Mouse (Mus musculus) liver, embryonic 16.5 days (tissue): ENCODE results near the gene Utp6. TPM values are rescaled to one million over a fixed set of nuclear protein-coding genes. Genes with fewer than 3 reads are reported as not detected.
A peak's percentile ranks its signal among the peaks of the same experiment; 100 is the strongest.

Experiments
- ATAC-seq: fragments of 200-750 bp; cut with Nextera tagmentation; 2 replicates; pipeline ENCODE4 v1.8.0; 2017; ENCODE audit warnings: low read depth, mild to moderate bottlenecking, moderate number of reproducible peaks, moderate library complexity
- H3K27ac ChIP-seq: fragments of 300-500 bp; sonication (generic); 2 replicates; pipeline ENCODE4 v1.5.1; 2014; ENCODE audit warnings: mild to moderate bottlenecking, low read length
- H3K27me3 ChIP-seq: fragments of 300-500 bp; sonication (generic); 2 replicates; pipeline ENCODE4 v1.6.1; 2014; ENCODE audit warnings: low read depth, low read length, mixed read lengths; ENCODE audit not compliant: control insufficient read depth, insufficient read depth
- H3K36me3 ChIP-seq: fragments of 300-500 bp; sonication (generic); 2 replicates; pipeline ENCODE4 v1.6.1; 2014; ENCODE audit warnings: mild to moderate bottlenecking; ENCODE audit not compliant: control insufficient read depth, insufficient read depth
- H3K4me1 ChIP-seq: fragments of 300-500 bp; sonication (generic); 2 replicates; pipeline ENCODE4 v1.6.1; 2014; ENCODE audit warnings: low read depth, low read length, mixed read lengths; ENCODE audit not compliant: control insufficient read depth
- H3K4me2 ChIP-seq: fragments of 300-500 bp; sonication (generic); 2 replicates; pipeline ENCODE4 v1.6.1; 2014; ENCODE audit warnings: low read depth, low read length, mixed read lengths
- H3K4me3 ChIP-seq: fragments of 300-500 bp; sonication (generic); 2 replicates; pipeline ENCODE4 v1.5.1; 2014; ENCODE audit warnings: low read depth, mild to moderate bottlenecking, low read length
- H3K9ac ChIP-seq: fragments of 300-500 bp; sonication (generic); 2 replicates; pipeline ENCODE4 v1.6.1; 2014; ENCODE audit warnings: low read depth, low read length
- H3K9me3 ChIP-seq: fragments of 300-500 bp; sonication (generic); replicated peaks from 2 replicates; pipeline ENCODE4 v1.6.1; 2016; ENCODE audit warnings: low read length; ENCODE audit not compliant: control insufficient read depth
- WGBS: fragments of 180-500 bp; shearing (Covaris S2); extraction: QIAGEN DNeasy Blood & Tissue Kit; methylation state at CpG from one replicate; pipeline ENCODE4 v1.1.7; 2014; ENCODE audit not compliant: insufficient replicate concordance; 5-methylcytosine and 5-hydroxymethylcytosine counted together
- polyA plus RNA-seq: library from polyadenylated mRNA; unstranded; fragments of >200 nt; fragmentation: Nextera tagmentation; extraction: Ambion mirVana; gene quantifications from 2 replicates; pipeline ENCODE4 v1.2.1, GENCODE M21; 2015

The Utp6 gene
- polyA plus RNA-seq, 1 experiment from 2014 or later: 18.5 TPM

DNA sequence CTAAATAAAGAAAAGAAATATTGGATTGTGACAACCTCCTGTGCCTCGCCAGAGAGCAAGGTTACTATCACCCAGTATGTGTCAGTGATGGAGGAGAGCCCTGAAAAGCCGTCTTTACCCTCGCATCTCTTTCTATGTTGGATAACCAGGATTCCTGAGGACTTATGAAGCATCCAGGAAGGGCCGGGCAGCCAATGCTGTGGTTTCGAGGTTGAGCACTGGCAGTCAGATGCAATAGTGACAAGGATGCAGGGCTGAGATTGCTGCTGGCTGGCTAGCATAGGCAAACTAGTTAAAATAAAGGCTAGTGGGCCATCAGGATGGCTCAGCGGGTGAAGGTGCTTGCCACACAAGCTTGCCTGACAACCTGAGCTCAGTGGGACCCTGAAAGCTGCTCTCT lies 61.0 kb downstream of the Utp6 start:
- 60% methylated on average over 6 of the region's 6 CpGs for WGBS
- no peak for ATAC-seq

DNA sequence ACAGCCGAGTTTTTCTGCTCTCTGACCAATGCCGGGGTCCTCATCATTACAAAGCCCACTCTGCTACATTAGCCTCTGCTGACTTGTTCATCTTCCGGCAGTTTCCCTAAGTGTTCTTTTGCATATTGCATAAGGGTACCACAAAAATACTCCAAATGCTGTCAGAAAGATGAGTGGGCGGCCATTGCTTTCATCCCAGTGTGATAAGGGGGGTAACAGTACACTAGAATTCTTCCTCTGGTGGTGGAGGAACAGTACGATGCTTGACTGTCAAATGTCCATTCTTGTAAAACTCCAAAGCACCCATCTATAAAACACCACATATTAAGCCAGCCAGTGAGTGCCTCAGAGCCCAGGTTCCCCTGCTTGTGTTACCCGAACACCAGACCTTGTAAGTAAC lies 69.9 kb downstream of the Utp6 start:
- Histone ChIP-seq H3K4me3 (no peak overlapping the region), H3K4me1 (no peaks in the 10 kb centered on the region), H3K27me3 (no peaks in the 10 kb centered on the region), H3K4me2 (no peak overlapping the region), H3K9ac (no peak overlapping the region), H3K36me3 (no peaks in the 10 kb centered on the region), H3K27ac (no peak overlapping the region), H3K9me3 (no peaks in the 10 kb centered on the region)
- ATAC-seq: no peak
- 71% methylated on average over 6 of the region's 6 CpGs for WGBS

More for the DNA sequence above, 61.0 kb downstream of the Utp6 start:
- H3K27me3 ChIP-seq: no peaks in the 10 kb centered on the region
- no peaks in the 10 kb centered on the region for H3K4me1 ChIP-seq
- no peak overlapping the region for H3K27ac ChIP-seq
- H3K4me2 ChIP-seq: no peak overlapping the region
- H3K4me3 ChIP-seq: no peak overlapping the region
- no peak overlapping the region for H3K9ac ChIP-seq
- no peaks in the 10 kb centered on the region for H3K9me3 ChIP-seq
- no peaks in the 10 kb centered on the region for H3K36me3 ChIP-seq

DNA sequence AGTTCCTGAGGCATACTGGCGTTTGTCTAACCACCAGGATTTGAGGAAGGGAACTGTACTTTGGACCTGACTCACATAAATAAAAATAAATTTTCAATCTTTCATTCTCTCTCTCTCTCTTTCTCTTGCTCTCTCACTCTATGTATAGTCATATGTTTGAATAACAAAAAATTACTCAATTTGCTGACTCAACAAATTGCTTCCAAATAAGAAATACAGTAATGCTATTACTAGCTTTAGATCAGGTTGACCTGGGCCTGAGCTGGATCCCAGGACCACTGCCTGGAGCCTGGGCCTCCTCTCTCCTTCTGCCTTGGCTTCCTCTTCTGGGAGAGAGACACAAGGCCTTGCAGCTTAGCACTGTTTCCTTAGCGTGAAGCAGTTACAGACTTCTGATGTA lies 71.4 kb downstream of the Utp6 start:
- Histone ChIP-seq H3K4me1 (no peaks in the 10 kb centered on the region; the same call in none of the 2 replicates), H3K36me3 (no peaks in the 10 kb centered on the region), H3K9ac (no peak overlapping the region), H3K9me3 (no peaks in the 10 kb centered on the region), H3K4me2 (no peak overlapping the region), H3K4me3 (no peak overlapping the region), H3K27ac (no peak overlapping the region), H3K27me3 (no peaks in the 10 kb centered on the region)
- ATAC-seq: no peak
- 69% methylated on average over 2 of the region's 2 CpGs for WGBS

DNA sequence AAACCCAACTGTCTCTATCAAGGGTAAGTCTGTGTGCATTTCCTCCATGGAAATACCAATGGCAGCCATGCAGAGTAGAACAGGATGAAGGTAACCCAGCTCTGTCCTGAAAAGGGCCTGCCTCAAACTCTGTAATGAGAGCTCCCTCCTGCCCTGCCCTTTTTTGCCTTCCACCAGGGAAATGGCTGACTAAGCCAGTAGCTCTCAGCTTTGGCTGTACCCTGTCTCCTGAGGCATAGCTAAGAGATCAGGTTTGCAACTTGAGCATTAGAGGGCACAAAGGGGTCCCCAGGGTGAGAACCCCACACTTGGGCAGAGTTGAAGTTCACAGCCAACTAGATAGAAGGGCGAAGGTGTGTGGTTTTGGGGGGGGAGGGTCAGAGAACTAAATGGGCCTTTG lies 75.2 kb downstream of the Utp6 start:
- no peak overlapping the region for H3K9ac ChIP-seq
- H3K4me1 ChIP-seq: no peaks in the 10 kb centered on the region; the same call in none of the 2 replicates
- no peaks in the 10 kb centered on the region for H3K9me3 ChIP-seq
- no peak overlapping the region for H3K4me2 ChIP-seq
- 67% methylated on average over 1 of the region's 1 CpGs for WGBS
- H3K36me3 ChIP-seq: no peaks in the 10 kb centered on the region
- H3K27ac ChIP-seq: no peak overlapping the region
- no peaks in the 10 kb centered on the region for H3K27me3 ChIP-seq
- ATAC-seq: no peak
- H3K4me3 ChIP-seq: no peak overlapping the region

DNA sequence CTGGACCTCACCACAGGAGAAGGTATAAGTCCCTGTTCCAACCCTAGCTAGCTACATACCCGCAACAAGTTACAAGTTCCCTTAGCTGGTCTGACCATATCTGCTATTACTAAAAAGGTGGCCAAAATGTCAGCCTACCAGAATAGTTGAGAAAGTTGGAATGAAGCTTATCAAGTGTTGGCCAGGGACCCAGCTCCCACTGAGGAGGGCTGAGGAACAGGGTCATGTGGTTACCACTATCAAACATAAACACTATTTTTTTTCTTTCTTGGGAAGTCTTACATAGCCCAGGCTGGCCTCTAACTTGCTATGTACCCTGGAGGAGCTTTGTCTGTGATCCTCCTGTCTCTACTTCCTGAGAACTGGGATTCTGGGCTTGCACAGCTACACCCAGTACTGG lies 75.8 kb downstream of the Utp6 start:
- no peak overlapping the region for H3K4me3 ChIP-seq
- ATAC-seq: no peak
- no peak overlapping the region for H3K27ac ChIP-seq
- no peaks in the 10 kb centered on the region for H3K9me3 ChIP-seq
- H3K27me3 ChIP-seq: no peaks in the 10 kb centered on the region
- H3K36me3 ChIP-seq: no peaks in the 10 kb centered on the region
- H3K9ac ChIP-seq: no peak overlapping the region
- H3K4me2 ChIP-seq: no peak overlapping the region
- WGBS: 47% methylated on average over 1 of the region's 1 CpGs
- no peaks in the 10 kb centered on the region; the same call in none of the 2 replicates for H3K4me1 ChIP-seq

DNA sequence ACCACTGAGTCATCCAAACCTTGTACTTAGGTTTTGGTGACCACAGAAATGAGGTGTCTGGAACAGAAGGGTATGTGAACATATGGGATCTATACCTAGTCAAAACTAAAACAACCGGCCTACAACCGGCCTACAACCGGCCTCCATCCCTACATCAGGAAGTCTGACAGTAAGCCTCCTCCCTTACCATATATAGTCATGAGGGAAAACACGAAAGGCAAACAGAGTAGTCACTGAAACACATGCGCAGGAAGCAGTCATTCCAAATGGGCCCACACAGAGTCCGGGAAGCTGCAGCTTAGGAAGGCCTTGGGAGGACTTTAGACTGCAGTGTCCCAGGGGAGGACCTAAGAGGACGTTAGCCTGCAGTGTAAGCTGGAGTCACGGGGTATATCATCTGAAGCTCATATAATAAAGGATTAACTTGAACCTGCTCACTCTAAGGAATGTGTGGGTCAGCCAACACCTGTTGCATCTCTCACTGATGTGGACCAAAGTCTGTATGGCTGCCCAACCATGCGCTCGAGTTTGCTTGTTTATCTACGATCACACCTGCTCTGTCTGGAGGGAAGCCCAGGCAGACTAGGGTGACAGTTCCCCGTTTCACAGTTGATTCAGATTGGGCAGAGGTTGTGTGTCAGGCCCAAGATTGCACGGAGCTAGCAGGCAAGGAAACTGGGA lies 76.3 kb downstream of the Utp6 start:
- Histone ChIP-seq H3K36me3 (no peaks in the 10 kb centered on the region), H3K27me3 (no peaks in the 10 kb centered on the region), H3K9me3 (no peaks in the 10 kb centered on the region), H3K27ac (no peak overlapping the region), H3K9ac (no peak overlapping the region), H3K4me1 (no peaks in the 10 kb centered on the region; the same call in none of the 2 replicates), H3K4me2 (no peak overlapping the region), H3K4me3 (no peak overlapping the region)
- WGBS: 49% methylated on average over 13 of the region's 13 CpGs
- ATAC-seq: 0 out of 2 replicates have a peak, but pooled peaks have one; percentile 13

DNA sequence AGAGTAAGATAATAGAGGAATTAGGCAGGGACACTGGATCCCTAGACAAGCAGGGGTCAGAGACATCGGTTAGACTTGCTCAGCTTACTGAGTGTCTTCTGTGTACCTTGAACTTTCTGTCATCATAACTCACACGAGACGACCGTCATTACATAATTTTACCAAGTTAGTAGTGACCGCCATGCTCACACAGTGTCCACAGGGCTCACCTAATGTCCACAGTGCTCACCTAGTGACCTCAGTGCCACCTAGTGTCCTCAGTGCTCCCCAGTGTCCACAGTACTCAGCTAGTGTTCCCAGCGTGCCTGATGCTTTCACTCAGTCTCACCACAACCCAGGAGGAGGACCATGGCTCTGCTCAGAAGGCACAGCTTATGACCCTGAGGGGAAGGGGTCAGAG lies 77.4 kb downstream of the Utp6 start:
- Histone ChIP-seq H3K4me2 (no peak overlapping the region), H3K4me3 (no peak overlapping the region), H3K27me3 (no peaks in the 10 kb centered on the region), H3K27ac (no peak overlapping the region), H3K4me1 (no peaks in the 10 kb centered on the region; the same call in none of the 2 replicates), H3K36me3 (no peaks in the 10 kb centered on the region), H3K9me3 (no peaks in the 10 kb centered on the region), H3K9ac (no peak overlapping the region)
- 70% methylated on average over 6 of the region's 6 CpGs for WGBS
- ATAC-seq: peak; percentile 47; the same call in 1 of the 2 replicates

Other genes starting within 250 kb of the Utp6 start
- 11.4 and 11.6 TPM in 2 replicates for gene Suz12, start 30.7 kb upstream of the Utp6 start, polyA plus RNA-seq
- gene Crlf3, start 118.6 kb upstream of the Utp6 start, polyA plus RNA-seq: 97.1 and 104 TPM in 2 replicates
- gene Atad5, start 127.0 kb upstream of the Utp6 start, polyA plus RNA-seq: 9.0 and 9.7 TPM in 2 replicates
- 11.4 and 13.4 TPM in 2 replicates for gene Tefm, start 179.8 kb upstream of the Utp6 start, polyA plus RNA-seq
- gene Adap2, start 191.7 kb upstream of the Utp6 start, polyA plus RNA-seq: 7.0 and 7.3 TPM in 2 replicates
- gene Rnf135, start 221.5 kb upstream of the Utp6 start, polyA plus RNA-seq: 4.8 and 5.4 TPM in 2 replicates
- gene Rhot1, start 246.6 kb upstream of the Utp6 start, polyA plus RNA-seq: 19.6 and 20.2 TPM in 2 replicates